Mouse (Mus musculus) lung, embryonic 14.5 days (tissue): ENCODE data around the gene Susd6. TPM values are rescaled to one million over a fixed set of nuclear protein-coding genes. Genes with fewer than 3 reads are reported as not detected.
A peak's percentile ranks its signal among the peaks of the same experiment; 100 is the strongest.

Experiments used
- ATAC-seq: fragments of 200-750 bp; cut with Nextera tagmentation; 2 replicates; pipeline ENCODE4 v1.8.0; 2017; ENCODE audit warnings: mild to moderate bottlenecking, moderate TSS enrichment, moderate library complexity; ENCODE audit not compliant: insufficient read depth
- DNase-seq: peaks from one replicate; pipeline ENCODE4 v3.0.0-alpha.2; 2015
- H3K27ac ChIP-seq: fragments of 300-500 bp; sonication (generic); 2 replicates; pipeline ENCODE4 v1.5.1; 2014; ENCODE audit warnings: low read depth, mild to moderate bottlenecking, moderate library complexity
- H3K27me3 ChIP-seq: fragments of 300-500 bp; sonication (generic); 2 replicates; pipeline ENCODE4 v1.6.1; 2014; ENCODE audit warnings: low read length, control low read depth; ENCODE audit not compliant: insufficient read depth
- H3K36me3 ChIP-seq: fragments of 300-500 bp; sonication (generic); 2 replicates; pipeline ENCODE4 v1.6.1; 2014; ENCODE audit warnings: control low read depth; ENCODE audit not compliant: insufficient read depth
- H3K4me1 ChIP-seq: fragments of 300-500 bp; sonication (generic); 2 replicates; pipeline ENCODE4 v1.6.1; 2014; ENCODE audit warnings: antibody characterized with exemption, control low read depth; ENCODE audit not compliant: insufficient read depth
- H3K4me2 ChIP-seq: fragments of 300-500 bp; sonication (generic); 2 replicates; pipeline ENCODE4 v1.6.1; 2014; ENCODE audit warnings: mild to moderate bottlenecking
- H3K4me3 ChIP-seq: fragments of 300-500 bp; sonication (generic); 2 replicates; pipeline ENCODE4 v1.5.1; 2014; ENCODE audit warnings: low read depth, low read length
- H3K9ac ChIP-seq: fragments of 300-500 bp; sonication (generic); 2 replicates; pipeline ENCODE4 v1.6.1; 2014
- H3K9me3 ChIP-seq: fragments of 300-500 bp; sonication (generic); 2 replicates; pipeline ENCODE4 v1.6.1; 2016; ENCODE audit warnings: low read depth, low read length, control low read depth
- CTCF ChIP-seq: IDR thresholded peaks from 2 replicates; pipeline ENCODE4 v1.5.1; 2016; ENCODE audit warnings: antibody characterized with exemption, low read depth
- WGBS: fragments of 180-500 bp; shearing (Covaris S2); extraction: QIAGEN DNeasy Blood & Tissue Kit; methylation state at CpG from one replicate; pipeline ENCODE4 v1.1.7; 2014; 5-methylcytosine and 5-hydroxymethylcytosine counted together
- polyA plus RNA-seq: library from polyadenylated mRNA; unstranded; fragments of >200 nt; fragmentation: Nextera tagmentation; extraction: Ambion mirVana; gene quantifications from 2 replicates; pipeline ENCODE4 v1.2.1, GENCODE M21; 2014

Gene Susd6
- polyA plus RNA-seq, 1 experiment from 2014 or later: 20.5 TPM

DNA sequence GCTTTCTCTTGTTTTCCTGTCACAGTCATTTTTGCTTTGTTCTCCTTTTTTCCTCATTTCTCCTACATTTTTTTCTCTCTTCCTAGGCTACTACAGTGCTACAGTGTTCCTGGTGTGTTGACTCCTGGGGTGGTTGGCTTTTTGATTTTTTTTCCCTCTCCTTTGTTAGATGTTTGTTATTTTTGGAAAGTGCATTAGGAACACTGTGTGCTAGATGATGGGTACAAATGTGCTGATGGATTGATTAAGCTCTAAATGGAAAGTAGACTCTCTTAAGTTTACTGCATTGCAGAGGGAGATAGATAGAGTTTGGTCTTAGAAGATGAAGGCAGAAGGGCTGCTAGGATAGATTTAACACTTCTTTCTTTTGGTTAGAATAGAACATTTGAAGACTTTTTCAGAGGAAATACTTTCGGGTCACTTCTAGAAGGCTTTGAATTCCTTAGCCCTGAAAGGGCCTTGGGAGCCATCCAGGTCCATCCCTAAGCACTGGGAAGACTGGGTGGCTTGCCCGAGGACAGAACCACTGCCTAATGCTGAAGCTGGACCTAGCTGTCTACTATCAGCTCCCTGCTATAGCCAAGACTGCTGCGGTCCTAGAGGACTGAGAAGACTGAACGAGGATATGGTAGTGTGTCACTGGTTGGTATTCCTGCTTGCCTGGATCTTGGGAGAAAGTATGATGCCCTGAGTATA, 31.1 kb downstream of the Susd6 start:
- H3K27ac ChIP-seq: no peak overlapping the region
- DNase-seq: no peak
- no peak overlapping the region for H3K9ac ChIP-seq
- TF ChIP-seq CTCF: no peak
- no peaks in the 10 kb centered on the region for H3K27me3 ChIP-seq
- H3K36me3 ChIP-seq: no peaks in the 10 kb centered on the region
- 67% methylated on average over 4 of the region's 4 CpGs for WGBS
- no peaks in the 10 kb centered on the region for H3K9me3 ChIP-seq
- ATAC-seq: no peak
- H3K4me3 ChIP-seq: no peak overlapping the region
- peaks cover 30% of the 10 kb centered on the region for H3K4me1 ChIP-seq
- H3K4me2 ChIP-seq: no peak overlapping the region

DNA sequence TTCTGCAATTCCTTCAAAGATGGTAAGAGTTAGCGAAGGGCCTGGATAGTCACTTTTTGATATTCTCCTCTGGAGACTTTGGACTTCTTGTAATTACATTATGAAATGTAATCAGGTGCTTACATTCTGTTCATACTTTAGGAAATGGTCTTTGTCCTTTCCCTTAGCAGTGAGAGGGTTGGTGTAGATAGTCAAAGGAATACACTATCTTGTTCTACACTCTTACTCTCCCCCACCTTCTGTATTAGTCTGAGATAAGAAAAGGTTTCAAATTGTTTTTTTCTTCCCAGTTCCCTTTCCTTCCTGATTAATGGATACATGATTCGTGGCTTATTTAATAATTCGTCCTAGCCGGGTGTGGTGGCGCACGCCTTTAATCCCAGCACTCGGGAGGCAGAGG, 32.2 kb downstream of the Susd6 start:
- TF ChIP-seq CTCF: no peak
- no peak overlapping the region for H3K9ac ChIP-seq
- no peaks in the 10 kb centered on the region for H3K27me3 ChIP-seq
- no peaks in the 10 kb centered on the region for H3K9me3 ChIP-seq
- no peak overlapping the region for H3K27ac ChIP-seq
- peaks cover 24% of the 10 kb centered on the region for H3K4me1 ChIP-seq
- WGBS: 94% methylated on average over 7 of the region's 7 CpGs
- DNase-seq (no peak), ATAC-seq (no peak)
- no peak overlapping the region for H3K4me2 ChIP-seq
- H3K4me3 ChIP-seq: no peak overlapping the region
- H3K36me3 ChIP-seq: no peaks in the 10 kb centered on the region

DNA sequence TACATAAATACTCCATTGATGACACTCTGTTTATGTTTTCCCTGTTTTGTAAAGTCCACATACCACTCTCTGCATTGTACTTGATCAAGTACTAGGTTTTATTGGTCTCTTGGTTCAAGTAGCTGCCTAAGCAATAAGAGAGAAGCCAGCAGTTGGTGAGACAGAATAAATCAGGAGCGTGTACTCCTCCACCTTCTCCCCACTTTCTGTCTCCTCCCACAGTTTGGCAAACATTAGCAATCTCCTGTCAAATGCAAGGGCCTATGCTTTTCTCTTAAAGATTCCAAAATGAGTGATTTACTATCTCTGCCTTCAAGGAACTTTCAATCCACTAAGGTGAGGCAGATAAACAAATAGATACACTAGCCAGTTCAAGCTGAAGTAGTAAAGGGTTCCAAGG, 33.9 kb downstream of the Susd6 start:
- 61% methylated on average over 1 of the region's 1 CpGs for WGBS
- Histone ChIP-seq H3K9ac (no peak overlapping the region), H3K9me3 (no peaks in the 10 kb centered on the region), H3K4me3 (no peak overlapping the region), H3K27me3 (no peaks in the 10 kb centered on the region), H3K27ac (no peak overlapping the region), H3K4me2 (no peak overlapping the region), H3K4me1 (peaks cover 25% of the 10 kb centered on the region), H3K36me3 (0 out of 2 replicates have a peak, but pooled peaks cover 1% of the 10 kb centered on the region)
- DNase-seq (no peak), ATAC-seq (no peak)
- TF ChIP-seq CTCF: no peak

DNA sequence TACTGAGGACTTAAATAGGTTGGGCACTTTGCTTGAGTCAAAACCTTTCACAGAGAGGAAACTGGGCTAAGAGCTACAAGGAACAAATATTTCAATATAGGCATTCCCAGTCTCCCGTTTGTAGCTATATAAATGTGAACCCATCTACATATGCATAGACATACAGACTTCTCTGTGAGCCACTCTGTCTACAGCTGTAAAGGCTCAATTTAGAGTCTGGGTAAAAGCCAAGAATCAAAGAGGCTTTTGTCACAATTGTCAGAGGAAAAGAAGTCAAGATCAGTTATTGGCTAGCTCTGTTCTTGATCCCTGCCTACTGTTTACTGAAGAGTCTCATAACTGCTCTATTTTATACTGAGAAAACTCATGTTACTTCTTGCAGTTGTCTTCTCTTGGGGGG, 36.1 kb downstream of the Susd6 start:
- H3K27me3 ChIP-seq: no peaks in the 10 kb centered on the region
- ATAC-seq: peak; percentile 81
- H3K9ac ChIP-seq: no peak overlapping the region
- TF ChIP-seq CTCF: no peak
- H3K9me3 ChIP-seq: no peaks in the 10 kb centered on the region
- no peak overlapping the region for H3K4me3 ChIP-seq
- 0 out of 2 replicates have a peak, but pooled peaks cover 6% of the 10 kb centered on the region for H3K36me3 ChIP-seq
- DNase-seq: peak; percentile 83
- H3K4me2 ChIP-seq: no peak overlapping the region
- peaks cover 21% of the 10 kb centered on the region for H3K4me1 ChIP-seq
- 28% methylated on average over 1 of the region's 1 CpGs for WGBS
- peak overlapping the region; percentile 24; the same call in 1 of the 2 replicates for H3K27ac ChIP-seq

DNA sequence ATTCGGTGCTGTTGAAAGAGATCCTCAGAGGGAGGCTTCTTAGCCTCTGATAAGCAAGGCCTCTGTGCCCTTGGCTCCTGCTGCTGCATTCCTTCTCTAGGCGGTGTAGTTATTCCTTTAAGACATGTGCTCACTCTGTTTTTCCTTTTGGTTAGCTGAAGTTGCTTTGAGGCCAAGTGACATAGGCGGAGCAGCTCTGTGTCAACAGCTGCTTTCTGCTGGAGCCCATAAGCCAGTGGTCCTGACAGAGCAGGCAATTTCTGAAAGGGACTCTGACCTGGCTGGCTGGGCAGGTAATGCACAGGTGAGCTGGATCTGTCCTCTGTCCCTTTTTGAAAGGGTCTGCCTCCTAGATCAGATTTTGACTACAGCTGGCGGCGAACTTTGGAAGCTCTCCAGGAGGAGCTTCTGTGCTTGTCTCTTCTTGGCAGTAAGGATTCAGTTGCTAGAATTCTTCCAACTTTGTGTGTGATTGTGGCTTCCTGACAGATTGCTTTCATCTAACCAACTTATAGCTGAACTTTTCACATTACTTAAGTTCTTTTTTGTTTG, 37.2 kb downstream of the Susd6 start:
- no peak overlapping the region for H3K4me3 ChIP-seq
- H3K4me1 ChIP-seq: peaks cover 21% of the 10 kb centered on the region
- 0 out of 2 replicates have a peak overlapping the region, but pooled peaks have one; percentile 2 for H3K4me2 ChIP-seq
- H3K27me3 ChIP-seq: no peaks in the 10 kb centered on the region
- H3K9me3 ChIP-seq: no peaks in the 10 kb centered on the region
- 0 out of 2 replicates have a peak, but pooled peaks cover 6% of the 10 kb centered on the region for H3K36me3 ChIP-seq
- peak overlapping the region; percentile 58; the same call in 1 of the 2 replicates for H3K27ac ChIP-seq
- no peak overlapping the region for H3K9ac ChIP-seq
- WGBS: 23% methylated on average over 5 of the region's 5 CpGs
- DNase-seq: peak; percentile 85
- no peak for TF ChIP-seq CTCF
- ATAC-seq: peak; percentile 29; the same call in 1 of the 2 replicates

DNA sequence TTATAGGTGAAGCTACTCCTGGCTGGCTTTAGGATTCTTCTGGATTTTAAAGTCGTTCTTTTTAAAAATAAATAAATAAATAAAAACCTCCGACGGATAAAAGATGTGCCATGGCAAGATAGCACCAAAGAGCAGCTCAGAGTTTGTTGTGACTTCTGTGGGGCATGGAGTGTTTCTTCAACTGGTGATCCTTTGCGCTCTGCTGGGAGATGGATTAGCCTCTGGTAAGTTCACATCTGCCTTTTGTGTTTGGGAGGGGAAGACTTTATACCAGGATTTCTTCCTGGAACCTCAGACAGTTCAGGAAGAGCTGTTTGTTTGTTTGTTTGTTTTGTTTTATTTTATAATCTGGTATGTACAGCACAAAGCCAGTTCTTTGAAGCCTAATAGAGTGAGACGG, 37.7 kb downstream of the Susd6 start:
- Histone ChIP-seq H3K9me3 (no peaks in the 10 kb centered on the region), H3K27me3 (no peaks in the 10 kb centered on the region), H3K4me2 (no peak overlapping the region), H3K4me1 (peaks cover 21% of the 10 kb centered on the region), H3K36me3 (0 out of 2 replicates have a peak, but pooled peaks cover 6% of the 10 kb centered on the region), H3K4me3 (no peak overlapping the region), H3K9ac (no peak overlapping the region), H3K27ac (peak overlapping the region; percentile 58; the same call in 1 of the 2 replicates)
- TF ChIP-seq CTCF: no peak
- WGBS: 50% methylated on average over 5 of the region's 5 CpGs
- no peak for DNase-seq
- no peak for ATAC-seq

DNA sequence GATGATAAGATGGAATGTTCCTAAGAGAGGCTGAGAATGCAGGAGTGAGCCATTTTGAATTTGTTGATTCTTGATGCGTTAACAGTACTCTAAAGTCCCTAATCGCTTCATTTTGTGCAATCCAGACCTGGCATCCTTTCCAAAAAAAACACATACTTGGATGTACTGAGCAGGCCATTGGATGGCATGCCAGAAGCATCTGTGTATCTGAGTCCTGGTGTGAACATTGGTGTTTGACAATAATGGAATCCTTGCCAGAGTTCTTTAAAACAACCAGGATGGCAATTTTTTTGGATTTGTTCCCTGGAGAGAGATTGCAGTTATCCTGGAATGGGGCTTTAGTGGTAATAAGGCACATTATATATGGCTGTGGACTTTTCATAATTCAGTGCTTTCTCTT, 38.6 kb downstream of the Susd6 start:
- TF ChIP-seq CTCF: no peak
- ATAC-seq (no peak), DNase-seq (no peak)
- H3K4me1 ChIP-seq: peaks cover 21% of the 10 kb centered on the region
- H3K9ac ChIP-seq: no peak overlapping the region
- 86% methylated on average over 2 of the region's 2 CpGs for WGBS
- H3K9me3 ChIP-seq: no peaks in the 10 kb centered on the region
- H3K36me3 ChIP-seq: 0 out of 2 replicates have a peak, but pooled peaks cover 6% of the 10 kb centered on the region
- no peak overlapping the region for H3K27ac ChIP-seq
- H3K27me3 ChIP-seq: no peaks in the 10 kb centered on the region
- no peak overlapping the region for H3K4me2 ChIP-seq
- no peak overlapping the region for H3K4me3 ChIP-seq
